Mouse (Mus musculus) cortical plate, adult 2 months (tissue): ENCODE data around the gene Taldo1. TPM values are rescaled to one million over a fixed set of nuclear protein-coding genes. Genes with fewer than 3 reads are reported as not detected.

ENCODE experiments used
- H3K27ac ChIP-seq: fragments of 200-500 bp; 2 replicates; pipeline ENCODE4 v1.5.1; 2012; ENCODE audit warnings: low read length, control low read depth, inconsistent platforms; ENCODE audit not compliant: insufficient read depth
- H3K4me1 ChIP-seq: fragments of 200-500 bp; 2 replicates; pipeline ENCODE4 v1.6.1; 2011; ENCODE audit warnings: low read length; ENCODE audit not compliant: control insufficient read depth, insufficient read depth
- H3K4me3 ChIP-seq: fragments of 200-500 bp; 2 replicates; pipeline ENCODE4 v1.5.1; 2011; ENCODE audit warnings: mild to moderate bottlenecking, low read length, control low read depth; ENCODE audit not compliant: insufficient read depth
- CTCF ChIP-seq: fragments of 200-500 bp; IDR thresholded peaks from 2 replicates; pipeline ENCODE4 v1.5.1; 2011; ENCODE audit warnings: mild to moderate bottlenecking, control low read depth, low read length; ENCODE audit not compliant: insufficient read depth; ENCODE audit errors: extremely low read depth
- POLR2A ChIP-seq: fragments of 200-500 bp; IDR thresholded peaks from 2 replicates; pipeline ENCODE4 v1.6.1; 2011; ENCODE audit warnings: mild to moderate bottlenecking, low read length, control low read depth; ENCODE audit not compliant: insufficient read depth; ENCODE audit errors: extremely low read depth
- polyA plus RNA-seq: library from polyadenylated mRNA; depleted of rRNA; stranded (reverse); fragments of >200 nt; gene quantifications from 2 replicates; pipeline ENCODE4 v1.2.3, GENCODE M21; 2012; rRNA removed

Gene Taldo1
- polyA plus RNA-seq, 1 experiment: 193 TPM

- H3K4me1 ChIP-seq: peaks cover 4% of the 10 kb centered on the region; the same call in 1 of the 2 replicates
- peak within 1 kb of the TSS; percentile 80 for H3K4me3 ChIP-seq
- peak within 1 kb of the TSS; percentile 96 for H3K27ac ChIP-seq
- TF ChIP-seq POLR2A: peak; percentile 81
- TF ChIP-seq CTCF: no peak
These were observed 55.4 kb downstream of the Taldo1 start, which contains the start of gene Rplp2 for GRCm38 (mm10) chr7:141447110-141447991. Rplp2 (plus strand) TSS chr7:141447370.

GRCm38 (mm10) chr7:141451928-141452327, 59.9 kb downstream of the Taldo1 start:
- no peak overlapping the region for H3K27ac ChIP-seq
- H3K4me1 ChIP-seq: peaks cover 4% of the 10 kb centered on the region
- TF ChIP-seq CTCF (no peak), POLR2A (no peak)
- H3K4me3 ChIP-seq: no peak overlapping the region

Other genes with a start within 250 kb of the Taldo1 start
- 38.6 and 38.8 TPM in 2 replicates for gene Rnh1, start 219.3 kb upstream of the Taldo1 start, polyA plus RNA-seq
- 256 and 265 TPM in 2 replicates for gene Hras, start 198.2 kb upstream of the Taldo1 start, polyA plus RNA-seq
- 5.4 and 5.8 TPM in 2 replicates for gene Lrrc56, start 198.0 kb upstream of the Taldo1 start, polyA plus RNA-seq
- 0.17 and 0.27 TPM in 2 replicates for gene Lmntd2, start 178.1 kb upstream of the Taldo1 start, polyA plus RNA-seq
- 1.5 and 2.2 TPM in 2 replicates for gene Rassf7, start 176.3 kb upstream of the Taldo1 start, polyA plus RNA-seq
- 24.3 and 26.0 TPM in 2 replicates for gene Phrf1, start 163.4 kb upstream of the Taldo1 start, polyA plus RNA-seq
- 6.8 and 7.5 TPM in 2 replicates for gene Irf7, start 125.7 kb upstream of the Taldo1 start, polyA plus RNA-seq
- gene Cdhr5, start 115.4 kb upstream of the Taldo1 start, polyA plus RNA-seq: 0.04 TPM in 1 of 2 replicates, not detected in the other
- gene Sct, start 113.1 kb upstream of the Taldo1 start, polyA plus RNA-seq: 0.27 and 0.38 TPM in 2 replicates
- 0.42 and 0.50 TPM in 2 replicates for gene Drd4, start 100.2 kb upstream of the Taldo1 start, polyA plus RNA-seq
- 31.8 and 35.5 TPM in 2 replicates for gene Deaf1, start 64.5 kb upstream of the Taldo1 start, polyA plus RNA-seq
- 56.7 and 59.2 TPM in 2 replicates for gene Tmem80, start 64.5 kb upstream of the Taldo1 start, polyA plus RNA-seq
- 6.7 and 6.8 TPM in 2 replicates for gene Eps8l2, start 53.3 kb upstream of the Taldo1 start, polyA plus RNA-seq
- 57.0 and 58.9 TPM in 2 replicates for gene Gatd1, start 21.9 kb downstream of the Taldo1 start, polyA plus RNA-seq
- gene Cend1, start 37.3 kb downstream of the Taldo1 start, polyA plus RNA-seq: 228 and 231 TPM in 2 replicates
- 242 and 244 TPM in 2 replicates for gene Slc25a22, start 45.7 kb downstream of the Taldo1 start, polyA plus RNA-seq
- 2.7 and 2.8 TPM in 2 replicates for gene Pidd1, start 51.8 kb downstream of the Taldo1 start, polyA plus RNA-seq
- 611 and 653 TPM in 2 replicates for gene Rplp2, start 55.2 kb downstream of the Taldo1 start, polyA plus RNA-seq
- gene Pnpla2, start 63.0 kb downstream of the Taldo1 start, polyA plus RNA-seq: 31.6 and 32.2 TPM in 2 replicates
- gene Cracr2b, start 68.9 kb downstream of the Taldo1 start, polyA plus RNA-seq: 4.8 and 7.4 TPM in 2 replicates
- 63.5 and 66.0 TPM in 2 replicates for gene Cd151, start 75.2 kb downstream of the Taldo1 start, polyA plus RNA-seq
- gene Polr2l, start 82.9 kb downstream of the Taldo1 start, polyA plus RNA-seq: 49.3 and 52.1 TPM in 2 replicates
- 32.4 and 33.0 TPM in 2 replicates for gene Tspan4, start 83.0 kb downstream of the Taldo1 start, polyA plus RNA-seq
- 43.0 and 48.8 TPM in 2 replicates for gene Chid1, start 147.7 kb downstream of the Taldo1 start, polyA plus RNA-seq
- gene Ap2a2, start 170.0 kb downstream of the Taldo1 start, polyA plus RNA-seq: 70.2 and 75.7 TPM in 2 replicates